24 mouse cellular contexts compared by ENCODE assay signal in the genomic region with DNA sequence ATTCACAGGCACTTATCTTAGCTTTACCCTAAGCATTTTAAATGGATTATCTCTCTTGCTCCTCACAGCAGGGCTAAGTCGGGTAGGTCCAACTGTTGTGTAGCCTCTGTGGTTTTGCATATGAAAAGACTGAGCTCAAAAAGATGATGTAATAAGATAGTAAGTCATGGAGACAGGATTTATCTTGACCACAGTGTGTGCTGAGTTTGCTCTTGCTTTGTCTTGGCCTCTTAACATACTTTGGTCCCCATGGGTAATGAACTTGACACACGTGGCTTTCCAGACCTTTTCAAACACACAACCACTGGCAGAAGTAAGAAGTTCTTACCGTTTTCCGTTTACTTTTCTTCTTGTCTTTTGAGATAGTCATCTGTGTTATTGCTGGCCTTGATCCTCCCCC. TPM values are rescaled to one million over a fixed set of nuclear protein-coding genes. Genes with fewer than 3 reads are reported as not detected.
A peak's percentile ranks its signal among the peaks of the same experiment; 100 is the strongest.
DNase-seq lines count a peak whose midpoint lies in the region; ATAC-seq and TF ChIP-seq lines count a peak whose summit lies in the region.
"Had no signal": no experiment of that assay in that cellular context is flagged by ENCODE, and none has a peak within 500 bp of the region (broad histone marks: within the 10 kb centered on the region; RNA-seq: fewer than 3 reads in every experiment).

No protein-coding gene starts in this region.

- TF ChIP-seq EP300 in CH12.LX (IDR thresholded peaks at IDR 0.05; ENCODE audit: low read length): no peak

- dilution Hi-C loops in CH12.LX (cut with MboI; ENCODE audit: extremely low pct_ligation_motif_present, extremely low pct_unique_long_range_greater_than_20kb, low sequenced_read_pairs): no loop called here

- H3K36me3 ChIP-seq in kidney, embryonic 16.5 days (ENCODE audit: insufficient read depth, low read length): no peaks in the 10 kb centered on the region
- H3K36me3 ChIP-seq in CH12.LX (replicated peaks in 1 of 2; ENCODE audit: control insufficient read depth in 1 of 2, insufficient read depth in 1 of 2, low read length in 1 of 2): no peaks in the 10 kb centered on the region
- H3K36me3 ChIP-seq: hindbrain, embryonic 13.5 days; liver, embryonic 13.5 days had no signal

- TF ChIP-seq RAD21 in CH12.LX (IDR thresholded peaks at IDR 0.05; ENCODE audit: low read depth, low read length): no peak

- no peak overlapping the region for H3K4me3 ChIP-seq in kidney, embryonic 16.5 days (ENCODE audit: low read length)
- H3K4me3 ChIP-seq in CH12.LX (replicated peaks in 1 of 3; ENCODE audit: low read depth in 2 of 3, low read length in 2 of 3, poor library complexity in 1 of 3): no peak overlapping the region
- no peak overlapping the region for H3K4me3 ChIP-seq in brown adipose tissue, adult 24 weeks (ENCODE audit: insufficient read depth, low read depth, low read length)
- H3K4me3 ChIP-seq: hindbrain, embryonic 13.5 days; left cerebral cortex, adult 2 months; liver, embryonic 13.5 days had no signal

- DNase-seq in heart, adult 11 months: peak; percentile 27
- DNase-seq in heart, postnatal 36 days: no peak
- no peak for DNase-seq in kidney, postnatal 14 days
- no peak for DNase-seq in CH12.LX (ENCODE audit: extremely low read depth)
- no peak for DNase-seq in lung, adult 18-20 months
- DNase-seq: adrenal gland, adult 2 months; cerebellum, adult 11-12 months; cerebellum, postnatal 10 days; forebrain, postnatal 0 days; gastrocnemius, postnatal 36 days; heart, postnatal 10 days; layer of hippocampus, adult 9-11 months; liver, embryonic 13.5 days; lung, embryonic 14.5 days; lung, postnatal 36 days; thymus, postnatal 14 days had no signal

- no peaks in the 10 kb centered on the region for H3K9me3 ChIP-seq in kidney, embryonic 16.5 days (ENCODE audit: low read length)
- H3K9me3 ChIP-seq in CH12.LX (replicated peaks; ENCODE audit: low read length): no peaks in the 10 kb centered on the region
- H3K9me3 ChIP-seq: hindbrain, embryonic 13.5 days; liver, embryonic 13.5 days had no signal

- no peaks in the 10 kb centered on the region for H3K27me3 ChIP-seq in kidney, embryonic 16.5 days (ENCODE audit: insufficient read depth, low read length)
- no peaks in the 10 kb centered on the region for H3K27me3 ChIP-seq in CH12.LX (replicated peaks)
- H3K27me3 ChIP-seq: hindbrain, embryonic 13.5 days; liver, embryonic 13.5 days had no signal

- peak overlapping the region; percentile 97; the same call in 1 of the 2 replicates for H3K27ac ChIP-seq in kidney, embryonic 16.5 days (ENCODE audit: low read length)
- H3K27ac ChIP-seq in CH12.LX (ENCODE audit: insufficient read depth, low read depth): no peak overlapping the region
- peak overlapping the region; percentile 99; the same call in 1 of the 2 replicates for H3K27ac ChIP-seq in brown adipose tissue, adult 24 weeks (replicated peaks; ENCODE audit: low read depth, low read length)
- H3K27ac ChIP-seq: hindbrain, embryonic 13.5 days; left cerebral cortex, adult 2 months; liver, embryonic 13.5 days; stomach, postnatal 0 days had no signal

- no peak overlapping the region for H3K4me2 ChIP-seq in kidney, embryonic 16.5 days (replicated peaks; ENCODE audit: low read depth, low read length)
- peak overlapping the region; percentile 15; the same call in 1 of the 2 replicates for H3K4me2 ChIP-seq in CH12.LX (ENCODE audit: insufficient read depth, low read depth, poor library complexity, severe bottlenecking)
- H3K4me2 ChIP-seq: hindbrain, embryonic 13.5 days; liver, embryonic 13.5 days; lung, embryonic 14.5 days had no signal

- no peak for ATAC-seq in kidney, embryonic 16.5 days (ENCODE audit: low FRiP score, low TSS enrichment)
- no peak for ATAC-seq in megakaryocyte progenitor cell, adult 5-6 weeks (replicated peaks; ENCODE audit: poor library complexity)
- ATAC-seq: forebrain, postnatal 0 days; midbrain, embryonic 16.5 days had no signal

- no peak for TF ChIP-seq CTCF in CH12.LX (conservative IDR thresholded peaks at IDR 0.05 in 1 of 2, IDR thresholded peaks at IDR 0.05 in 1 of 2; ENCODE audit: low read depth in 2 of 2, low read length in 2 of 2)

- no peaks in the 10 kb centered on the region for H3K79me2 ChIP-seq in CH12.LX (replicated peaks; ENCODE audit: control insufficient read depth, extremely low read depth, insufficient read depth, poor library complexity, severe bottlenecking)

- in situ Hi-C loops in CH12.LX (cut with MboI; ENCODE audit: low pct_ligation_motif_present, low pct_unique_long_range_greater_than_20kb, low sequenced_read_pairs): no loop called here

- no peak for TF ChIP-seq POLR2A in CH12.LX (IDR thresholded peaks at IDR 0.05; ENCODE audit: low read depth, low read length)

- no peak overlapping the region for H3K9ac ChIP-seq in kidney, embryonic 16.5 days (replicated peaks; ENCODE audit: low read length)
- no peak overlapping the region for H3K9ac ChIP-seq in CH12.LX (ENCODE audit: insufficient read depth, low read depth)
- H3K9ac ChIP-seq: forebrain, postnatal 0 days; hindbrain, embryonic 13.5 days; liver, embryonic 13.5 days; lung, embryonic 14.5 days had no signal

- H3K4me1 ChIP-seq in kidney, embryonic 16.5 days (ENCODE audit: insufficient read depth, low read length): peaks cover 40% of the 10 kb centered on the region
- H3K4me1 ChIP-seq in CH12.LX (ENCODE audit: control insufficient read depth in 1 of 2, insufficient read depth in 2 of 2): peaks cover 2 to 10% of the 10 kb centered on the region in 2 experiments; a peak in 3 of 4 replicates
- H3K4me1 ChIP-seq in brown adipose tissue, adult 24 weeks (ENCODE audit: control insufficient read depth, insufficient read depth, insufficient read length, low read length): peaks cover 30% of the 10 kb centered on the region
- H3K4me1 ChIP-seq: hindbrain, embryonic 13.5 days had no signal

- 57% methylated on average over 4 of the region's 4 CpGs for WGBS in kidney, embryonic 16.5 days

- intact Hi-C loops in heart, postnatal 36 days (cut with DNase I): no loop called here

TF ChIP-seq in CH12.LX, 34 proteins besides CTCF, POLR2A, EP300 and RAD21:
- TF ChIP-seq MEF2A (IDR thresholded peaks at IDR 0.05; ENCODE audit: borderline replicate concordance, low read depth, low read length) (no peak), KAT2A (IDR thresholded peaks at IDR 0.05; ENCODE audit: insufficient replicate concordance, low read length) (no peak)

RNA-seq across cellular contexts. Expression of a gene that starts 7.0 kb away (rescaled TPM):
- 10 to 100 TPM; 71.9 to 83.3 TPM for total RNA-seq in heart, postnatal 36 days (2021)
- 7.0 and 7.3 TPM in 2 replicates for polyA plus RNA-seq in kidney, embryonic 16.5 days (2015; fragmentation: Nextera tagmentation; extraction: Ambion mirVana)
- not detected in 2 replicates for total RNA-seq in CH12.LX (2012; rRNA removed)
- total RNA-seq in CH12.LX (2014; rRNA removed): not detected in 2 replicates
- polyA plus RNA-seq in CH12.LX (2012; ENCODE audit: insufficient read length, low read depth): not detected in 2 replicates
- 16.1 and 19.0 TPM in 2 replicates for polyA plus RNA-seq in brown adipose tissue, adult 24 weeks (2012; ENCODE audit: insufficient read depth, insufficient read length, missing spikeins)
- total RNA-seq in megakaryocyte progenitor cell, adult 5-6 weeks (2015): 0.02 TPM in 1 of 2 replicates, not detected in the other
- not detected in 2 replicates for total RNA-seq in megakaryocyte progenitor cell, adult 5-6 weeks (2017)
- total RNA-seq: megakaryocyte-erythroid progenitor cell, adult 5-6 weeks had no signal

Comparison
In these comparisons a context has a peak if more than half of its experiments do, and no peak if none do; other contexts are left out.
1. RNA of a gene that starts 7.0 kb away (total RNA-seq): 71.9 to 83.3 TPM in heart, postnatal 36 days; not detected in CH12.LX and 0.02 TPM in megakaryocyte progenitor cell, adult 5-6 weeks; every median in the first group is over 10 times any median in the second.